Comparison of ENCODE assay signal across 8 mouse cellular contexts in the genomic region with DNA sequence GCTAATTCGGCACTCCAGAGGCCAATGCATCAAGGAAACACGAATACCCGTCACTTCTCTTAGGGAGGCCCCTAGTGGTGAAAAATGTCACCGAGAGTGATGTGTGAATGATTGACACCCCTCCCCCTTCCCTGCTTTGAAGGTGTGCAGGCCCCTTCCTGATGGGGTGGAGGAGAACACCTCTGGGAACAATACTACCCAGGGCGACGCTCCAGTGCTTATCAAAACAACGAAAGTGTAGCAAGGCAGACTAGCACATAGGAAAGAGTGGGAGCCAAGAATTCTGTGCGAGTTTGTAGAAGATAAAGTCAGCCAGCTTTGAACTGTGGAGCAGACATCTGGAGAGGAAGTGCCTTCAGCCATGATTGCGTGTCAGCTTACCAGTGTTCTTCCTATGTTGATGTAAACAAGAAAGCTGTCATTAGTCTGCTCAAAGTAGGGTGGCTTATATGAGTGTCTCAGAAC. TPM values are rescaled to one million over a fixed set of nuclear protein-coding genes. Genes with fewer than 3 reads are reported as not detected.
A peak's percentile ranks its signal among the peaks of the same experiment; 100 is the strongest.
DNase-seq lines count a peak whose midpoint lies in the region; ATAC-seq and TF ChIP-seq lines count a peak whose summit lies in the region.

No protein-coding gene starts in this region.

- H3K9ac ChIP-seq in liver, embryonic 16.5 days (ENCODE audit: low read depth, low read length): no peak overlapping the region

- no peaks in the 10 kb centered on the region for H3K27me3 ChIP-seq in liver, embryonic 16.5 days (ENCODE audit: control insufficient read depth, insufficient read depth, low read depth, low read length)

- no peaks in the 10 kb centered on the region for H3K9me3 ChIP-seq in liver, embryonic 16.5 days (replicated peaks; ENCODE audit: control insufficient read depth, low read length)

- H3K4me1 ChIP-seq in liver, embryonic 16.5 days (ENCODE audit: control insufficient read depth, low read depth, low read length): peaks cover 49% of the 10 kb centered on the region

- no peaks in the 10 kb centered on the region for H3K36me3 ChIP-seq in liver, embryonic 16.5 days (ENCODE audit: control insufficient read depth, insufficient read depth)

- peak; percentile 25; the same call in 1 of the 2 replicates for TF ChIP-seq CTCF in brain, embryonic 14.5 days (IDR thresholded peaks at IDR 0.05; ENCODE audit: borderline replicate concordance, extremely low read depth, insufficient read depth, insufficient read length)

- intact Hi-C loops in heart, postnatal 25 days (cut with DNase I): loop anchor here (2.0 to 5.0 kb wide), 2 partner anchors 62 to 114 kb away; no protein-coding TSS in a partner anchor
- intact Hi-C loops in heart, postnatal 14 days (cut with DNase I): loop anchor here (5.0 kb wide), 1 partner anchor 89 kb away; the partner anchor contains the start of genes Arsg and Slc16a6

- H3K27ac ChIP-seq in liver, embryonic 16.5 days (ENCODE audit: low read length): peak overlapping the region; percentile 64

- DNase-seq in heart, adult 11 months: peak; percentile 94
- no peak for DNase-seq in heart, postnatal 25 days (ENCODE audit: low spot score)
- no peak for DNase-seq in brain, embryonic 14.5 days (ENCODE audit: low read depth)
- peak; percentile 38 to 59 for DNase-seq in heart, postnatal 14 days
- peak; percentile 71 to 83 for DNase-seq in spleen, postnatal 4 days (ENCODE audit: low spot score in 2 of 2)
- no peak for DNase-seq in right cerebral cortex, postnatal 4 days
- DNase-seq in gastrocnemius, postnatal 10 days: no peak

- no peak for TF ChIP-seq POLR2A in brain, embryonic 14.5 days (IDR thresholded peaks at IDR 0.05; ENCODE audit: borderline replicate concordance, extremely low read depth, insufficient read depth, insufficient read length, poor library complexity, severe bottlenecking)

- WGBS in liver, embryonic 16.5 days (ENCODE audit: insufficient replicate concordance): 3% methylated on average over 9 of the region's 9 CpGs

- H3K4me3 ChIP-seq in liver, embryonic 16.5 days (ENCODE audit: low read depth, low read length): no peak overlapping the region

- peak; percentile 5; the same call in 1 of the 2 replicates for ATAC-seq in liver, embryonic 16.5 days (ENCODE audit: low read depth)

- H3K4me2 ChIP-seq in liver, embryonic 16.5 days (ENCODE audit: low read depth, low read length): no peak overlapping the region

RNA-seq across cellular contexts. Expression of gene Wipi1, which starts 50.9 kb away (rescaled TPM):
- total RNA-seq in heart, postnatal 25 days (2021): 100 to 1,000 TPM; 105 to 107 TPM
- 7.1 and 10.2 TPM in 2 replicates for polyA plus RNA-seq in brain, embryonic 14.5 days (2012; rRNA removed)
- total RNA-seq in heart, postnatal 14 days (2021): 100 to 1,000 TPM in 1 of 2 experiments, 10 to 100 TPM in 1; 98.4 to 101 TPM
- 23.6 and 24.0 TPM in 2 replicates for polyA plus RNA-seq in liver, embryonic 16.5 days (2015; fragmentation: Nextera tagmentation; extraction: Ambion mirVana)
- 10 to 100 TPM; 64.0 to 72.0 TPM for total RNA-seq in gastrocnemius, postnatal 10 days (2021)

Comparison
In these comparisons a context has a peak if more than half of its experiments do, and no peak if none do; other contexts are left out.
1. DNase-seq: peak in heart, adult 11 months (single experiment), heart, postnatal 14 days (2 of 2) and spleen, postnatal 4 days (2 of 2); none in heart, postnatal 25 days (single experiment), brain, embryonic 14.5 days (single experiment), right cerebral cortex, postnatal 4 days (single experiment) and gastrocnemius, postnatal 10 days (single experiment).